Mouse (Mus musculus) neural tube, embryonic 13.5 days (tissue): ENCODE results near the gene Agap1. TPM values are rescaled to one million over a fixed set of nuclear protein-coding genes. Genes with fewer than 3 reads are reported as not detected.

Source experiments
- ATAC-seq: fragments of 200-750 bp; cut with Nextera tagmentation; 2 replicates; pipeline ENCODE4 v1.8.0; 2017; ENCODE audit warnings: low read depth, mild to moderate bottlenecking, moderate TSS enrichment, moderate library complexity
- H3K27ac ChIP-seq: fragments of 300-500 bp; sonication (generic); replicated peaks from 2 replicates; pipeline ENCODE4 v1.5.1; 2015; ENCODE audit warnings: moderate library complexity, mild to moderate bottlenecking, inconsistent platforms
- H3K27me3 ChIP-seq: fragments of 300-500 bp; sonication (generic); 2 replicates; pipeline ENCODE4 v1.6.1; 2015; ENCODE audit warnings: mild to moderate bottlenecking, inconsistent platforms
- H3K36me3 ChIP-seq: fragments of 300-500 bp; sonication (generic); 2 replicates; pipeline ENCODE4 v1.6.1; 2015; ENCODE audit warnings: mild to moderate bottlenecking, inconsistent platforms
- H3K4me1 ChIP-seq: fragments of 300-500 bp; sonication (generic); replicated peaks from 2 replicates; pipeline ENCODE4 v1.6.1; 2015; ENCODE audit warnings: inconsistent platforms
- H3K4me2 ChIP-seq: fragments of 300-500 bp; sonication (generic); 2 replicates; pipeline ENCODE4 v1.6.1; 2015; ENCODE audit warnings: inconsistent platforms, mild to moderate bottlenecking, moderate library complexity
- H3K4me3 ChIP-seq: fragments of 300-500 bp; sonication (generic); 2 replicates; pipeline ENCODE4 v1.5.1; 2015; ENCODE audit warnings: mild to moderate bottlenecking, inconsistent platforms
- H3K9ac ChIP-seq: fragments of 300-500 bp; sonication (generic); 2 replicates; pipeline ENCODE4 v1.6.1; 2015; ENCODE audit warnings: moderate library complexity, mild to moderate bottlenecking, inconsistent platforms
- H3K9me3 ChIP-seq: fragments of 300-500 bp; sonication (generic); 2 replicates; pipeline ENCODE4 v1.6.1; 2016; ENCODE audit warnings: inconsistent platforms
- WGBS: fragments of 180-500 bp; shearing (Covaris S2); methylation state at CpG from one replicate; pipeline ENCODE4 v1.1.7; 2015; 5-methylcytosine and 5-hydroxymethylcytosine counted together
- polyA plus RNA-seq: library from polyadenylated mRNA; unstranded; fragments of >200 nt; fragmentation: Nextera tagmentation; extraction: Ambion mirVana; gene quantifications from 2 replicates; pipeline ENCODE4 v1.2.1, GENCODE M21; 2015

The Agap1 gene
- polyA plus RNA-seq, 1 experiment from 2014 or later, result 48.1 TPM

DNA sequence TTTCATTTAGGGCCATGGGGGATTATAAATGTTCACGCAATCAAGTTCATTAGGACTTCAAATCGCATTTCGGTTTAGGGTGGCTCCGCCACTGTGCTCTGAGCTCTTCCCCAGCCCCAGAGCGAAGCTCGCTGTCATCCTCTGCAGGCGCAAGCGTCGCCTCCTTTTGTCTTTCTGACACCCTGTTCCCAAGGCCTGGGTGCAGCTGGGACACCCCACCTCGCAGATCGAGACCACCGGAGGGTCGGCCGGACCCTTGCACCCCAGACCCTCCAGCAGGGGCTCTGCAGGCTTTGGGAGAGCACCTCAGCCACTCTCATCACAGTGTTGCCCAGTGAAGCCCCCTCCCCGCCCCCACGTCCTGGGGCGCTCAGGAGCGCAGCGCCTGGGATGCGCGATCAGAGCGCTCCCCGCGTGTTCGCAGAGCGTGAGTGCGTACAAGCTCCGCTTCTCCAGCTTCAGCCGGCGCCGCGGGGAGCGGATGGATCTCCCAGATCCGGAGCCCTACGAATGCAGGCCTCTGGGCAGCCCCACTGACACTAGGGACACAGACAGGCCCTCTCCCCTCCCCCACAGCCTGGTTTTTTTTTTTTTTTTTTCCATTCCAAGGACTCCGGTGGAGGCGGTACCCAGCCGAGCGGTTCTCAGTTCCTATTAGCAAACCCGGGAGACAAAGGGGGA lies 487.2 kb downstream of the Agap1 start:
- H3K36me3 ChIP-seq, result no peaks in the 10 kb centered on the region
- H3K27me3 ChIP-seq, result peaks cover 76% of the 10 kb centered on the region
- H3K4me3 ChIP-seq, result peak overlapping the region; percentile 39
- peaks cover 32% of the 10 kb centered on the region for H3K4me1 ChIP-seq
- peak overlapping the region; percentile 72 for H3K9ac ChIP-seq
- peak; percentile 68 for ATAC-seq
- peak overlapping the region; percentile 72 for H3K4me2 ChIP-seq
- peak overlapping the region; percentile 90 for H3K27ac ChIP-seq
- no peaks in the 10 kb centered on the region for H3K9me3 ChIP-seq
- under 1% methylated on average over 40 of the region's 40 CpGs for WGBS

DNA sequence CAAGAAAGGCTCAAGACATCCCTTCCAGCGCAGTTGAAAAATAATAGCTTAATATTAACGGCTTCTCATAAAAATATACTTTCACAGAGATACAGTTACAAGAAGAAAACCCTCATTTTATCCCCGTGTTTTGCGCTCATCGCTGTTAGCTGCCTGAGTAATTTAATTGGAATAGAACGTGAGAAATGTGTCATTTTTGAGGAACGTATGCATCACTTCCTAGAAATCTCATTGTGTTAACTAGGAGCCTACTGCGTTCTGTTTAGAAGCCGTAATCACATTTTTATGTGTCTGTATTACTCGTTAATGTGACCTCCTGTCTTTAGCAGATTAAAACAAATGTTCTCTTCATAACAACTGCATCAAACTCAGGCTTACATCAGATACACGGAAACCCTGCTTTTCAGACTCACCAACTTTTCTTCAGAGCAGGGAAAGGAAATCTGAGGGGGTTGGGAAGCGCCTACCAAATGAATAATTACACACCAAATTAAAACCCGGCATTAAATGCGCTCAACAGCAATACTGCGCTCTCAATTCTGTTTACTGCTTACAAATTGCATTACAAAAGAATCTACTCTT lies 487.9 kb downstream of the Agap1 start:
- Histone ChIP-seq H3K9ac (peak overlapping the region; percentile 72), H3K36me3 (no peaks in the 10 kb centered on the region), H3K27ac (peak overlapping the region; percentile 90), H3K4me3 (peak overlapping the region; percentile 39), H3K4me2 (peak overlapping the region; percentile 72), H3K27me3 (peaks cover 76% of the 10 kb centered on the region), H3K4me1 (peaks cover 32% of the 10 kb centered on the region), H3K9me3 (no peaks in the 10 kb centered on the region)
- 2% methylated on average over 15 of the region's 15 CpGs for WGBS
- no peak for ATAC-seq

DNA sequence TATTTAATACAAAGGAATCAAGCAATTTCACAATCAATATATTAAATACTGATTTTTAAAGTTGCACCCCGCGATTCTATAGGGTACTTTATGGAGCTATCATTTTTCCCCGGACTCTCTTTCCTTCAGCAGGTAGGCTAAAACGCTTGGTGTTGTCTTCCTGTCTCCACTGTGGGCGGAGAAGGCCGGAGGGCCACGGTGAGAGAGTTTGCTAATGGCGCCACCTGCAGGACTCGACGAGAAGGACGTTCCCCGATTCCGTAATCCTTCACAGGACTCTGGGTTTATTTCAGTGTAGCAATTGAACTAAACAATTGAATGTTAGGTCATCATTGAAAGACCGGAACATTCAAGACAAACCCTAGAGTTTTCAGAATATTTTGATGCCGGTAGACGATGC lies 488.6 kb downstream of the Agap1 start:
- 2% methylated on average over 16 of the region's 16 CpGs for WGBS
- no peak overlapping the region for H3K4me3 ChIP-seq
- no peak overlapping the region for H3K27ac ChIP-seq
- peak overlapping the region; percentile 72 for H3K4me2 ChIP-seq
- no peaks in the 10 kb centered on the region for H3K9me3 ChIP-seq
- no peak overlapping the region for H3K9ac ChIP-seq
- H3K36me3 ChIP-seq, result no peaks in the 10 kb centered on the region
- peak; percentile 29; the same call in 1 of the 2 replicates for ATAC-seq
- peaks cover 32% of the 10 kb centered on the region for H3K4me1 ChIP-seq
- peaks cover 76% of the 10 kb centered on the region for H3K27me3 ChIP-seq
